Mouse (Mus musculus): ENCODE results near the gene Lama4.

GRCm38 (mm10) chr10:38984358-38985075 is 19.2 kb downstream of the Lama4 start:
- no peak for TF ChIP-seq EP300 (IDR thresholded peaks at IDR 0.05; ENCODE audit: low read depth)
- no peak for TF ChIP-seq CTCF (IDR thresholded peaks at IDR 0.05; ENCODE audit: low read depth)
